Mouse (Mus musculus): ENCODE measurements at regions not wholly inside any gene's neighbourhood (a gene's known extent, or its start where the extent isn't known, plus 50 kb on each side); places are given as distances from the start of the nearest gene placed in this dataset.

- H3K9ac ChIP-seq (ENCODE audit: low read depth, low read length, severe bottlenecking), result no peak overlapping the region
- ATAC-seq (ENCODE audit: low FRiP score, low read depth) (no peak), DNase-seq (ENCODE audit: low spot score) (no peak)
- 88% methylated on average over 4 of the region's 4 CpGs for WGBS
- no peak overlapping the region for H3K27ac ChIP-seq (replicated peaks; ENCODE audit: low read depth, low read length)
- H3K27me3 ChIP-seq (ENCODE audit: control insufficient read depth, insufficient read depth, low read length), result no peaks in the 10 kb centered on the region
- TF ChIP-seq POLR2A (IDR thresholded peaks at IDR 0.05; ENCODE audit: borderline replicate concordance, extremely low read depth, insufficient read depth, insufficient read length), result no peak
- H3K4me2 ChIP-seq (replicated peaks; ENCODE audit: low read depth, low read length, severe bottlenecking), result no peak overlapping the region
- no peaks in the 10 kb centered on the region for H3K9me3 ChIP-seq (ENCODE audit: control insufficient read depth, low read length)
- no peaks in the 10 kb centered on the region for H3K36me3 ChIP-seq (ENCODE audit: control insufficient read depth, insufficient read depth, low read length)
- H3K4me1 ChIP-seq (ENCODE audit: control insufficient read depth, insufficient read depth, low read length), result no peaks in the 10 kb centered on the region
- H3K4me3 ChIP-seq (replicated peaks; ENCODE audit: low read length), result no peak overlapping the region
These were observed 190.9 kb upstream of the N4bp1 start for GRCm38 (mm10) chr8:87075921-87076320.

- no peak overlapping the region for H3K4me2 ChIP-seq (replicated peaks; ENCODE audit: low read depth, low read length, severe bottlenecking)
- no peaks in the 10 kb centered on the region for H3K27me3 ChIP-seq (ENCODE audit: control insufficient read depth, insufficient read depth, low read length)
- H3K9ac ChIP-seq (ENCODE audit: low read depth, low read length, severe bottlenecking), result no peak overlapping the region
- ATAC-seq (ENCODE audit: low FRiP score, low read depth) (no peak), DNase-seq (ENCODE audit: low spot score) (peak; percentile 34)
- no peak overlapping the region for H3K27ac ChIP-seq (replicated peaks; ENCODE audit: low read depth, low read length)
- H3K9me3 ChIP-seq (ENCODE audit: control insufficient read depth, low read length), result no peaks in the 10 kb centered on the region
- no peaks in the 10 kb centered on the region for H3K36me3 ChIP-seq (ENCODE audit: control insufficient read depth, insufficient read depth, low read length)
- no peak overlapping the region for H3K4me3 ChIP-seq (replicated peaks; ENCODE audit: low read length)
- H3K4me1 ChIP-seq (ENCODE audit: control insufficient read depth, insufficient read depth, low read length), result no peaks in the 10 kb centered on the region
- TF ChIP-seq POLR2A (IDR thresholded peaks at IDR 0.05; ENCODE audit: borderline replicate concordance, extremely low read depth, insufficient read depth, insufficient read length), result no peak
These were observed 186.2 kb upstream of the N4bp1 start for GRCm38 (mm10) chr8:87071224-87071623.

GRCm38 (mm10) chr8:87067106-87067505, 182.0 kb upstream of the N4bp1 start:
- Histone ChIP-seq H3K9me3 (ENCODE audit: control insufficient read depth, low read length) (no peaks in the 10 kb centered on the region), H3K4me1 (ENCODE audit: control insufficient read depth, insufficient read depth, low read length) (no peaks in the 10 kb centered on the region), H3K27ac (replicated peaks; ENCODE audit: low read depth, low read length) (no peak overlapping the region), H3K4me2 (replicated peaks; ENCODE audit: low read depth, low read length, severe bottlenecking) (no peak overlapping the region), H3K4me3 (replicated peaks; ENCODE audit: low read length) (no peak overlapping the region), H3K27me3 (ENCODE audit: control insufficient read depth, insufficient read depth, low read length) (no peaks in the 10 kb centered on the region), H3K9ac (ENCODE audit: low read depth, low read length, severe bottlenecking) (no peak overlapping the region), H3K36me3 (ENCODE audit: control insufficient read depth, insufficient read depth, low read length) (no peaks in the 10 kb centered on the region)
- no peak for ATAC-seq (ENCODE audit: low FRiP score, low read depth)
- no peak for DNase-seq (ENCODE audit: low spot score)
- TF ChIP-seq POLR2A (IDR thresholded peaks at IDR 0.05; ENCODE audit: borderline replicate concordance, extremely low read depth, insufficient read depth, insufficient read length), result no peak

DNA sequence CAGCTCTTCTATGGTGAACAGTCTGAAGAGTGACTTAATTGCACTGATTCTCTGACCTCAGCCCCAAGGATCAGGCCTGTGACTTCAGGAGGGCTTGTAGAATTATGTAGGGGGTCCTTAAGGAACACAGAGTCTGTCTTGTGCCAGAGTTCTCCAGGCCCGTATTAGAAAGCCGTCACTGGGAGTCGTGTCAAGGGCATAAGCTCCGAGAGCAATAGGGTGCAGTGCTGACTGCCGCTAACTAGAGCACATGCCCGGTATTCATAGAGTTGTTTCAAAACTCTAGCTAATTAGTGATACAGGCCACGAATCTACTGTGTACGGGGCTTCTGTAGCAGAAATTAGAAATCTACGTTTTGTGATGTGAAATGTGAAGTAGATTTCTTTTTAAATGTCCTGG, 179.7 kb upstream of the N4bp1 start:
- no peak for TF ChIP-seq POLR2A (IDR thresholded peaks at IDR 0.05; ENCODE audit: borderline replicate concordance, extremely low read depth, insufficient read depth, insufficient read length)
- ATAC-seq (ENCODE audit: low FRiP score, low read depth) (no peak), DNase-seq (ENCODE audit: low spot score) (no peak)
- H3K4me1 ChIP-seq (ENCODE audit: control insufficient read depth, insufficient read depth, low read length), result no peaks in the 10 kb centered on the region
- no peak overlapping the region for H3K4me2 ChIP-seq (replicated peaks; ENCODE audit: low read depth, low read length, severe bottlenecking)
- no peaks in the 10 kb centered on the region for H3K9me3 ChIP-seq (ENCODE audit: control insufficient read depth, low read length)
- H3K36me3 ChIP-seq (ENCODE audit: control insufficient read depth, insufficient read depth, low read length), result no peaks in the 10 kb centered on the region
- no peak overlapping the region for H3K9ac ChIP-seq (ENCODE audit: low read depth, low read length, severe bottlenecking)
- H3K4me3 ChIP-seq (replicated peaks; ENCODE audit: low read length), result no peak overlapping the region
- WGBS, result 60% methylated on average over 9 of the region's 9 CpGs
- H3K27me3 ChIP-seq (ENCODE audit: control insufficient read depth, insufficient read depth, low read length), result no peaks in the 10 kb centered on the region
- H3K27ac ChIP-seq (replicated peaks; ENCODE audit: low read depth, low read length), result no peak overlapping the region

- Histone ChIP-seq H3K4me1 (ENCODE audit: control insufficient read depth, insufficient read depth, low read length) (no peaks in the 10 kb centered on the region), H3K9me3 (ENCODE audit: control insufficient read depth, low read length) (no peaks in the 10 kb centered on the region), H3K27me3 (ENCODE audit: control insufficient read depth, insufficient read depth, low read length) (no peaks in the 10 kb centered on the region), H3K27ac (replicated peaks; ENCODE audit: low read depth, low read length) (no peak overlapping the region), H3K9ac (ENCODE audit: low read depth, low read length, severe bottlenecking) (no peak overlapping the region), H3K4me3 (replicated peaks; ENCODE audit: low read length) (no peak overlapping the region), H3K36me3 (ENCODE audit: control insufficient read depth, insufficient read depth, low read length) (no peaks in the 10 kb centered on the region), H3K4me2 (replicated peaks; ENCODE audit: low read depth, low read length, severe bottlenecking) (no peak overlapping the region)
- ATAC-seq (ENCODE audit: low FRiP score, low read depth) (no peak), DNase-seq (ENCODE audit: low spot score) (no peak)
- TF ChIP-seq POLR2A (IDR thresholded peaks at IDR 0.05; ENCODE audit: borderline replicate concordance, extremely low read depth, insufficient read depth, insufficient read length), result no peak
- 32% methylated on average over 12 of the region's 12 CpGs for WGBS
These were observed 179.2 kb upstream of the N4bp1 start for GRCm38 (mm10) chr8:87064250-87064747.

DNA sequence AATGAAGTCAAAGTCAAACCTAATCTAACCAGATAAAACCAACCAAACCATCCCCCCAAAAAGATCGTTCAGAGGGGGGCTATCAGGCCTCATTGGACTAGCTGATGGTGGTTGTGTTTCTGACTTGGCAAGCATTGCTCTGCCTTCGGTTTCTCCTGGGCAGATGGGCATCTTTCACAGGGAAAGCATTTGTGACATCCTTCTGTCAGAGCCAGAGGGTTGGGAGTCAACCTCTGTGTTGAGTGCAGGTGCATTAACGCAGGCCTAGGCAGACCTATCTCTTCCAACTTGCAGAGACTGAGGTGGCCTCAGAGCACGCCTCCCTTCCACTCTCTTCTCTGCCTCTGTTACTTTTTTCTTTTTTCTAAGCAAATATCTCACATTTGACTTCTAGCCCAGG, 178.5 kb upstream of the N4bp1 start:
- H3K27ac ChIP-seq (replicated peaks; ENCODE audit: low read depth, low read length), result no peak overlapping the region
- no peak overlapping the region for H3K4me3 ChIP-seq (replicated peaks; ENCODE audit: low read length)
- H3K27me3 ChIP-seq (ENCODE audit: control insufficient read depth, insufficient read depth, low read length), result no peaks in the 10 kb centered on the region
- TF ChIP-seq POLR2A (IDR thresholded peaks at IDR 0.05; ENCODE audit: borderline replicate concordance, extremely low read depth, insufficient read depth, insufficient read length), result no peak
- no peak for ATAC-seq (ENCODE audit: low FRiP score, low read depth)
- H3K4me2 ChIP-seq (replicated peaks; ENCODE audit: low read depth, low read length, severe bottlenecking), result no peak overlapping the region
- H3K9me3 ChIP-seq (ENCODE audit: control insufficient read depth, low read length), result no peaks in the 10 kb centered on the region
- no peak for DNase-seq (ENCODE audit: low spot score)
- no peaks in the 10 kb centered on the region for H3K36me3 ChIP-seq (ENCODE audit: control insufficient read depth, insufficient read depth, low read length)
- WGBS, result 72% methylated on average over 4 of the region's 4 CpGs
- no peaks in the 10 kb centered on the region for H3K4me1 ChIP-seq (ENCODE audit: control insufficient read depth, insufficient read depth, low read length)
- no peak overlapping the region for H3K9ac ChIP-seq (ENCODE audit: low read depth, low read length, severe bottlenecking)
